Mouse (Mus musculus) bone marrow macrophage, adult 2 months (primary cell): ENCODE measurements around the gene Naip6.
"Not testable (repeated sequence)": the region's sequence is repeated elsewhere in the genome, so short reads cannot be mapped to it uniquely, and the experiment has no call there.

Experiments
- CTCF ChIP-seq: IDR thresholded peaks from 2 replicates; pipeline ENCODE4 v1.5.1; 2012; ENCODE audit warnings: low read depth, mild to moderate bottlenecking, low read length, moderate library complexity
- POLR2A ChIP-seq: IDR thresholded peaks from 2 replicates; pipeline ENCODE4 v1.6.1; 2012; ENCODE audit warnings: mild to moderate bottlenecking, low read depth, low read length, borderline replicate concordance

- TF ChIP-seq POLR2A, CTCF: not testable (repeated sequence)
Measured at GRCm38 (mm10) chr13:100271474-100272132, 45.9 kb downstream of the Naip6 start.
